Mouse (Mus musculus) right cerebral cortex, postnatal 4 days (tissue): ENCODE measurements around the gene Tmem211.

Source experiments
- DNase-seq: peaks from one replicate; pipeline ENCODE4 v3.0.0-alpha.2; 2022

Tmem211 gene

DNA sequence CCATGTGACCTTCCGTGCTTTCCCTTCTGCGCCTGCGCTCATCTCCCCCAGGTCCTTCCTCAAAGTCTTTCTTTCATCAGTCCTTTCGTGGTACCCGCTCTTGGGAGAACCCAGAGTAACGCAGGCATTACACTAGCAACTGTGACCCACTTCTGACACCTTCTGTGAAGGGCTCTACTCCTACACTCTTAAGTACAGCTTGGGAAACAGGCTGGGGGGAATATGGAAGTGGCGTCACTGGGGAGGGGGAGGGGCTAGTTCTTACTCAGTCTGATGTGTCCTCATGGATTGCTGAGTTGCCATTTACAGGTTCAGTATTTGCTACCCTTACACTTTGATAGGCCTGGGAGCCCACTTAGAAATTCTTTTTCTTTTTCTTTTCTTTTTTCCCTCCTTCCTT, 54.8 kb downstream of the Tmem211 start:
- DNase-seq = no peak

DNA sequence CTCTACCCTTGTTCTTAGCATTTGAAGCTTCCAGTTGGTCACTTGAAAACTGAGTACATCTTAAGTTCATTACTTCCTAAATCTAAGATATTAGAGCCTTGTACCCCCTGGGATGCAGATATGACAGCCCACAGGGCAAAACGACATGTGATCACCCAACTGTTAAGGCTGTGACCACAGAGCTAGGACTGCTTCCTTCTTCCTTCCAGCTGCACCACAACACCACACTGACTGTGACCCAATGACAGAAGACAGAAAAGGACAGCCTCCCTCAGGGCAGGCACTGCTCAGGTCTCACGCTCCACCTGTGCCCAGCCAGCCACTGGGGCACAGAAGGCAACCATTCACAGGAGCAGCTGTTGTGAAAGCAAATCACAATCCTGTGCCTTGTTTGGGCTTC, 57.0 kb downstream of the Tmem211 start:
- DNase-seq = no peak

DNA sequence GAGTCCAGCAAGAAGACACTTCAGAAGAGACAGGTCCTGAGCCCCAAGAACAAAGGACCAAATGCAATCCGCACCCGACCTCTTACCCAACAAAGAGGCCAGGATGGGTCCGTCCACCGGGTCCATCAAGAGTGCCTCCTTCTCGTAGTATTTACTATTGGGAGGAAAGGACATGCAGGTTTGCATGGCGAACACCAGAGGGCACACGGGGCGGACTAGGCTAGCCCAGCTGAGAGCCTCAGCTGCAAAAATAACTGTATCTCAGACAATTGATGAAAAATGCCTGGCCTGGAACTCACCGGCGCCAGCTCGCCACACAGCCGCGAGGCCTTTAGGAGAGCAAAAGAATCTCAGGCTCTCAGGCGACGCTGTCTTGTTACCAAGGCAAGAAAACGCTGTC, 58.8 kb downstream of the Tmem211 start:
- DNase-seq = no peak

DNA sequence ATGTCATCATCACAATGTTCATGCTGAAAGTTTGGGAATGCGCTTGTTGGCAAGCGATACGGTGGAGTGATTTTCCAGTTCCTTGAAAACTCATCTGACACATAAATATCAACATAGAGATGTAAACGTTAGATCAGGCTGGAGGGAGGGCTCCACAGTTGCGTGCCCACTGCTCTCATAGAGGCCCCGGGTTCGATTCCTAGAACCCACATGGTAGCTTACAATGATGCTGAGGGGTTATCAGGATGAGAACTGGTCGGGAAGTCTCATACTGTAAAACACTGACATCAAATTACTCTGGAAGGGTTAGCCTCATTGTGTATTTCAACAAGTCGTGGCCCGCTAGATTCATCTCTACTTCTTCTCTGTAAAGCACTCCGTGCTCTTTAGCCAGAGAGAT, 59.3 kb downstream of the Tmem211 start:
- DNase-seq = no peak

DNA sequence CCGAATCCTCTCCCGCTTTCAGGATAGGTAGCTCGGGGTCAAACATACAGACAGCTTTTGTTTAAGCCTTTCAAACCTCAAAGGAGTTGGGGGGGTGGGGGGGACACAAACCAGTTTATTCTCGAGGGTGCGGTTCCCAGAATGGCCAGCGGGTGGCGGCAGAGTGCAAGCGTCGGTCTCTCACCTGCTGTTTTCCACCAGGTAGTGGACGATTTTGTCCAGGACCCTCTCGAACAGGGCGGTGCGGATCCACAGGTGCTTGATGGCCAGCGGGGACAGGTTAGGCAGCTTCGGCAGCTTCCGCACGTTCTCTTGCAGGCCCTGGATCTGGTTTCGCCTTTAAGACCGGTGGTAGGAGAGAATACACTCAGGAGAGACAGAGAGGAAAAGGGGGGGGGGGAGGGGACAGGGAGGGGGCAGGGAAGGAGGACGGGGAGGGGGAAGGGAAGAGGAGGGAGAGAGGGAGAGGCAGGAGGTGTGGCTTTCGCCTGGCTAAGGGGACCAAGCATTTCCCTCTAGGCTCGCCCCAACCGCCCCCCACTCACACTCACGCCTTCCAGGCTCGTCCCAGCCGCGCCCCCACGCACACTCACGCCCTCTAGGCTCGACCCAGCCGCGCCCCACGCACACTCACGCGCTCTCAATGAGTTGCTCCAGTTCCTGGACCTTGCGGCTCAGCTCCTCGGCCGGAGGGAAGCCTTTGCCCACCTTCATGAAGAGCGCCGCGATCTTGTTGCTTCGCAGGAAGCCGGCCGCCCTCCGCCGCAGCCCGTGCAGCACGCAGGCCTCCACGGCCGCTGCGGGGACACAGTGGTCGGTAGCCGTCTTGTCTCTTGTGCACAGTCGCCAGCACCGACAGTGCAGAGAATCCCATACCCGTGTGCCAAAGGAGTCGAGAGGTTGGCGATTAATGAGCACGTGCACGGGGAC, 60.1 kb downstream of the Tmem211 start:
- peak; percentile 89 for DNase-seq

DNA sequence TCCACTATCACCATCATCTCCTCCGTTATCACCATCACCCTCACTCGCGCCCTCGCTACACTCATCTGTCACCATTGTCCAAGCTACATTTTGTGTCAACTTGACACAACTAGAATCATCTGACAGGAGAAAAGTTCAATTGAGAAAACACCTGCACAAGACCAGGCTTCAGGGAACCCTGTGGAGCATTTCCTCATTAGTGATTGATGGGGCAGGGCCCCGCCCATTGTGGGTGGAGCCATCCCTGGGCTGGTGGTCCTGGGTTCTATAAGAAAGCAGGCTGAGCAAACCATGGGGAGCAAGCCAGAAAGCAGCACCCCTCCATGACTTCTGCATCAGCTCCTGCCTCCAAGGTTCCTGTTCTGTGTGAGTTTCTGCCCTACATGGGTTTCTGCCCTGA, 61.1 kb downstream of the Tmem211 start:
- DNase-seq = no peak

DNA sequence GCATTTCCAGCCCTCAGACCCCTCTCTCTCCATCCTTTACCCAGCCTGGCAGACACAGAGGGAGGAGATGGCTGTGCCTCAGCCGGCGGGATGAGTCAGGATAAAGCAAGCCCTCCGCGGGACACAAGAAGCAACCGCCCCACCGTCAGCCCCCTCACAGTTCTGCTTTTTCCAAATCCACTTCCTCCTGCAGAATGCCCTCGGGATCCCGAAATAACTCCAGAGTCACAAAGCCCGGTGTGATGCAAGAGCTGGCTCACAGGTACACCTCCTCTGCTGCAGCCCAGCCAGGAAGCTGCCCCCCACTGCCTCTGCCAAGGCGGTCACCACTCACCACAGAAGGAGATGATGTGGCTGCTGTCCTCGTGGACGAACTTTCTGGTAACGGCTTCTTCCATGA, 61.8 kb downstream of the Tmem211 start:
- DNase-seq = no peak
